ENCODE assay signal across 11 mouse cellular contexts in the genomic region with DNA sequence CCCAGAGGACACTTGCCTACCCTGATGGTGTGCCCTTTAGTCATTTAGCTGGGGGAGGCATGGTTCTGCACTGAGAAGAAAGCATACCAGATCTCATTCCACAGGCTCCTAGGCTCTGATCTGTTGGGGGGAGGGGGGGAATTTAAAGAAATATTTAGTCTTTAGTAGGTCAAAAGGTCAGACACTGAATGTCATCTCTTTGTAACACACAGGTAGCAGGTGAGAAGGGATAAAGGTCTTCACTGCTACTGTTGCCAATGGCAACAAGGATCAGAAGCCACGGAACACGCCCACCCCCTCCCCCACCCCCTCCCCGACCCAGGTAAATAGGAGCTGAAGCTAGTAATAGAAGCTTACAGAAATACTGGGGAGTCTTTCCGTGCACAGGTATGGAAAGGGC. TPM values are rescaled to one million over a fixed set of nuclear protein-coding genes. Genes with fewer than 3 reads are reported as not detected.
DNase-seq lines count a peak whose midpoint lies in the region; ATAC-seq and TF ChIP-seq lines count a peak whose summit lies in the region.
"Had no signal": no experiment of that assay in that cellular context is flagged by ENCODE, and none has a peak within 500 bp of the region (broad histone marks: within the 10 kb centered on the region; RNA-seq: fewer than 3 reads in every experiment).

No protein-coding gene starts in this region.

- ATAC-seq in kidney, embryonic 15.5 days (replicated peaks; ENCODE audit: low FRiP score): no peak
- no peak for ATAC-seq in hindbrain, embryonic 15.5 days (ENCODE audit: low FRiP score, low read depth)
- ATAC-seq in liver, postnatal 0 days: peak; percentile 7

- peaks cover 60% of the 10 kb centered on the region for H3K4me1 ChIP-seq in kidney, embryonic 15.5 days
- H3K4me1 ChIP-seq in hindbrain, embryonic 15.5 days (replicated peaks): peaks cover 29% of the 10 kb centered on the region
- peaks cover 19% of the 10 kb centered on the region for H3K4me1 ChIP-seq in liver, postnatal 0 days (ENCODE audit: insufficient read depth)

- no peaks in the 10 kb centered on the region for H3K27me3 ChIP-seq in kidney, embryonic 15.5 days
- H3K27me3 ChIP-seq in hindbrain, embryonic 15.5 days: 0 out of 2 replicates have a peak, but pooled peaks cover 10% of the 10 kb centered on the region
- H3K27me3 ChIP-seq in liver, postnatal 0 days (ENCODE audit: insufficient read depth, low read length): peaks cover 3% of the 10 kb centered on the region; the same call in 1 of the 2 replicates
- H3K27me3 ChIP-seq: intestine, embryonic 15.5 days had no signal

- WGBS in kidney, embryonic 15.5 days: 10% methylated on average over 4 of the region's 4 CpGs
- WGBS in hindbrain, embryonic 15.5 days: 7% methylated on average over 4 of the region's 4 CpGs
- 26% methylated on average over 4 of the region's 4 CpGs for WGBS in liver, postnatal 0 days (ENCODE audit: insufficient replicate concordance)

- H3K9me3 ChIP-seq in kidney, embryonic 15.5 days (replicated peaks): no peaks in the 10 kb centered on the region
- no peaks in the 10 kb centered on the region for H3K9me3 ChIP-seq in hindbrain, embryonic 15.5 days
- no peaks in the 10 kb centered on the region for H3K9me3 ChIP-seq in liver, postnatal 0 days (ENCODE audit: low read length)
- H3K9me3 ChIP-seq: intestine, embryonic 15.5 days had no signal

- H3K4me2 ChIP-seq in kidney, embryonic 15.5 days: peak overlapping the region; percentile 83
- H3K4me2 ChIP-seq in hindbrain, embryonic 15.5 days: peak overlapping the region; percentile 89
- peak overlapping the region; percentile 70 for H3K4me2 ChIP-seq in liver, postnatal 0 days (ENCODE audit: low read depth, low read length)

- no peak overlapping the region for H3K4me3 ChIP-seq in kidney, embryonic 15.5 days (replicated peaks)
- peak overlapping the region; percentile 50; the same call in 1 of the 2 replicates for H3K4me3 ChIP-seq in hindbrain, embryonic 15.5 days
- no peak overlapping the region for H3K4me3 ChIP-seq in liver, postnatal 0 days (ENCODE audit: low read depth, low read length)

- H3K36me3 ChIP-seq in kidney, embryonic 15.5 days: no peaks in the 10 kb centered on the region; the same call in 1 of the 2 replicates
- H3K36me3 ChIP-seq in hindbrain, embryonic 15.5 days: no peaks in the 10 kb centered on the region
- no peaks in the 10 kb centered on the region for H3K36me3 ChIP-seq in liver, postnatal 0 days (replicated peaks; ENCODE audit: insufficient read depth, low read length)
- H3K36me3 ChIP-seq: intestine, embryonic 15.5 days had no signal

- no peak for TF ChIP-seq CTCF in liver, postnatal 0 days (IDR thresholded peaks at IDR 0.05; ENCODE audit: low read depth)

- DNase-seq in kidney, postnatal 4 days: no peak
- DNase-seq in R1 (ENCODE audit: low read depth, low spot score): peak; percentile 56
- peak; percentile 30 for DNase-seq in liver, postnatal 0 days
- DNase-seq in natural killer cell, adult 2 months (ENCODE audit: low spot score in 2 of 2): no peak
- no peak for DNase-seq in urinary bladder, postnatal 4 days (ENCODE audit: low spot score in 2 of 2)
- no peak for DNase-seq in spleen, postnatal 14 days (ENCODE audit: low spot score in 2 of 2)
- DNase-seq: right cerebral cortex, postnatal 25 days had no signal

- TF ChIP-seq EP300 in liver, postnatal 0 days (IDR thresholded peaks at IDR 0.05; ENCODE audit: low read depth): no peak

- no peak overlapping the region for H3K9ac ChIP-seq in kidney, embryonic 15.5 days
- H3K9ac ChIP-seq in hindbrain, embryonic 15.5 days: no peak overlapping the region
- H3K9ac ChIP-seq in liver, postnatal 0 days (replicated peaks): no peak overlapping the region

- H3K27ac ChIP-seq in kidney, embryonic 15.5 days: no peak overlapping the region
- H3K27ac ChIP-seq in hindbrain, embryonic 15.5 days (replicated peaks): no peak overlapping the region
- H3K27ac ChIP-seq in liver, postnatal 0 days (ENCODE audit: low read depth): peak overlapping the region; percentile 96
- H3K27ac ChIP-seq: intestine, embryonic 15.5 days; layer of hippocampus, adult 2 months had no signal

RNA-seq across cellular contexts. Expression of a gene that starts 0.9 kb away (rescaled TPM):
- polyA plus RNA-seq in kidney, embryonic 15.5 days (2015; fragmentation: Nextera tagmentation; extraction: Ambion mirVana): 117 and 118 TPM in 2 replicates
- polyA plus RNA-seq in hindbrain, embryonic 15.5 days (2015; fragmentation: Nextera tagmentation; extraction: Ambion mirVana): 45.7 and 46.8 TPM in 2 replicates
- polyA plus RNA-seq in liver, postnatal 0 days (2015; fragmentation: Nextera tagmentation; extraction: Ambion mirVana): 54.3 and 59.6 TPM in 2 replicates

Comparison
In these comparisons a context has a peak if more than half of its experiments do, and no peak if none do; other contexts are left out.
1. DNase-seq: peak in R1 (single experiment) and liver, postnatal 0 days (single experiment); none in kidney, postnatal 4 days (0 of 2), natural killer cell, adult 2 months (0 of 2), urinary bladder, postnatal 4 days (0 of 2) and spleen, postnatal 14 days (0 of 2).
2. Peak in every context shown above with its lines, with median percentiles within 50 percentile points of each other: H3K4me2 ChIP-seq.